Mouse (Mus musculus) gastrocnemius, postnatal 25 days (tissue): ENCODE measurements at regions not wholly inside any gene's neighbourhood (a gene's known extent, or its start where the extent isn't known, plus 50 kb on each side); places are given as distances from the start of the nearest gene placed in this dataset.

Experiments
- DNase-seq: peaks from one replicate; pipeline ENCODE4 v3.0.0; 2022

- no peak for DNase-seq
These were observed 63.8 kb upstream of the Thpo start for GRCm38 (mm10) chr16:20798115-20798514.

GRCm38 (mm10) chr16:20794721-20795120, 60.4 kb upstream of the Thpo start:
- DNase-seq = no peak
